Mouse (Mus musculus) frontal cortex, postnatal 25 days (tissue): ENCODE data around the gene Dnajb7.
A peak's percentile ranks its signal among the peaks of the same experiment; 100 is the strongest.

Source experiments
- DNase-seq, 2 experiments: peaks; one replicate each; pipeline ENCODE4 v3.0.0; 2022; ENCODE audit warnings: low spot score in 2 of 2

The Dnajb7 gene

GRCm38 (mm10) chr15:81365246-81365645 is 42.9 kb downstream of the Dnajb7 start:
- no peak for DNase-seq

- no peak for DNase-seq
Measured at GRCm38 (mm10) chr15:81364271-81364670, 43.8 kb downstream of the Dnajb7 start.

- no peak for DNase-seq
Measured at GRCm38 (mm10) chr15:81362501-81362900, 45.6 kb downstream of the Dnajb7 start.

- no peak for DNase-seq
Measured at GRCm38 (mm10) chr15:81361417-81362015, 46.6 kb downstream of the Dnajb7 start.

- no peak for DNase-seq
Measured at GRCm38 (mm10) chr15:81361022-81361404, 47.1 kb downstream of the Dnajb7 start.

GRCm38 (mm10) chr15:81360345-81361021 is 47.6 kb downstream of the Dnajb7 start, which contains the start of gene Slc25a17:
Gene Slc25a17 (minus strand): TSS chr15:81360812.
- peak; percentile 73 to 83 for DNase-seq

- DNase-seq = no peak
Measured at GRCm38 (mm10) chr15:81359421-81359820, 48.7 kb downstream of the Dnajb7 start.

GRCm38 (mm10) chr15:81358943-81359342 is 49.2 kb downstream of the Dnajb7 start:
- DNase-seq = no peak

GRCm38 (mm10) chr15:81356946-81357345 is 51.2 kb downstream of the Dnajb7 start:
- no peak for DNase-seq
